Comparison of ENCODE assay signal across 1 mouse cellular context in the genomic region with DNA sequence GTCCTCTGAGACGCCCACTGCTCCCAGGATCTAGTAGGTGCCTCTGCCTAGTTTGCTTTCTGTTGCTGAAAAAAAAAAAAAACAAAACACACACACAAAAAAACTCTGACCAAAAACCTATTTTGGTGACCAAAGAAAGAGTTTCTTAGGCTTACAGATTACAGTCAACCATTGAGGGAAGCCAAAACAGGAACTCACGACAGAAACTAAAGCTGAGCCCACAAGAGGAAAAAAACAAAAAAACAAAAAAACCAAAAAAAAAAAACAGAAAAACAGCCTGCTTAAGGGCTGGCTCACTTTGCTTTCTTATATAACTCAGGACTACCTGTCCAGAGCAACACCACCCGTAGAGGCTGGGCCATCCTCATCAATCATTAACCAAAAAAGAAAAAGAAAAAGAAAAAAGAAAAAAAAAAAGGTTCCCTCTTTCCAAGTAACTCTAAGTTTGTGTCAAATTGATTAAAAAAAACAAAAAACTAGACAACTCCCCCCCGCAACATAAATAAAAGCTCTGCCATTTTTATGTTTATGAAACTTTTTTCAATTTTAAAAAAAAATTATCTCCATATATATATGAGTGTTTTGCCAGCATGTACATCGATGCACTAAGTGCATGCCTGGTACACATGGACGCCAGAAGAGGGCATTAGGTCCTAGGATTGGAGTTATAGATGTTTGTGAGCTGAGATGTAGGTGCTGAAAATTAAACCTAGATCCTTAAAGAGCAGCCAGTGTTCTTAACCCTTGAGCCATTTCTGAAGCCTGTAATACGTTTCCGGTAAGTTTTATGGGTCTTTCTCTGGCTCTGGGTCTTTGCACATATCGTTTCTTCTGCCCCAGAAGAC.
TF ChIP-seq lines count a peak whose summit lies in the region.

No protein-coding gene starts in this region.

TF ChIP-seq in MEL, 35 proteins besides CTCF, POLR2A, EP300 and RAD21:
- TF ChIP-seq TBP (IDR thresholded peaks at IDR 0.05; ENCODE audit: low read depth, low read length) (0 out of 2 replicates have a peak, but pooled peaks have one; percentile 39), POLR2AphosphoS2 (IDR thresholded peaks at IDR 0.05; ENCODE audit: low read length) (no peak), MYC (IDR thresholded peaks at IDR 0.05; ENCODE audit: low read depth, low read length) (no peak; the same call in 1 of the 2 replicates), SMC3 (IDR thresholded peaks at IDR 0.05; ENCODE audit: low read depth, low read length) (no peak), MYB (IDR thresholded peaks at IDR 0.05; ENCODE audit: low read depth, low read length) (no peak), UBTF (IDR thresholded peaks at IDR 0.05; ENCODE audit: borderline replicate concordance, insufficient read depth, low read depth, low read length) (0 out of 2 replicates have a peak, but pooled peaks have one; percentile 17), ZC3H11A (IDR thresholded peaks at IDR 0.05; ENCODE audit: low read depth, low read length) (no peak), GATA1 (IDR thresholded peaks at IDR 0.05; ENCODE audit: low read depth, low read length) (peak; percentile 17; the same call in 1 of the 2 replicates), JUND (IDR thresholded peaks at IDR 0.05; ENCODE audit: low read depth, low read length) (no peak), ELF1 (IDR thresholded peaks at IDR 0.05; ENCODE audit: low read depth, low read length) (0 out of 2 replicates have a peak, but pooled peaks have one; percentile 12), MAFK (IDR thresholded peaks at IDR 0.05; ENCODE audit: borderline replicate concordance, low read depth, low read length) (no peak; the same call in 1 of the 2 replicates), HCFC1 (IDR thresholded peaks at IDR 0.05; ENCODE audit: low read depth, low read length) (no peak), ZKSCAN1 (IDR thresholded peaks at IDR 0.05; ENCODE audit: low read depth, low read length) (peak; percentile 94), MAZ (IDR thresholded peaks at IDR 0.05; ENCODE audit: low read depth, low read length) (no peak), MAX (IDR thresholded peaks at IDR 0.05; ENCODE audit: low read length) (no peak), CHD2 (IDR thresholded peaks at IDR 0.05; ENCODE audit: low read length) (no peak), ZNF384 (IDR thresholded peaks at IDR 0.05; ENCODE audit: low read depth, low read length) (peak; percentile 96), RCOR1 (IDR thresholded peaks at IDR 0.05; ENCODE audit: low read depth, low read length) (no peak), SIN3A (IDR thresholded peaks at IDR 0.05; ENCODE audit: low read length) (peak; percentile 16; the same call in 1 of the 2 replicates), NRF1 (IDR thresholded peaks at IDR 0.05; ENCODE audit: insufficient read depth, low read depth, low read length, poor library complexity, severe bottlenecking) (no peak), ETS1 (IDR thresholded peaks at IDR 0.05; ENCODE audit: low read depth, low read length) (0 out of 2 replicates have a peak, but pooled peaks have one; percentile 33)
